Mouse (Mus musculus) lung, postnatal 0 days (tissue): Measurements from ENCODE around the gene Cenpx.

ENCODE experiments used
- CTCF ChIP-seq: IDR thresholded peaks from 2 replicates; pipeline ENCODE4 v1.5.1; 2016; ENCODE audit warnings: antibody characterized with exemption, mild to moderate bottlenecking
- EP300 ChIP-seq: IDR thresholded peaks from 2 replicates; pipeline ENCODE4 v1.6.1; 2016; ENCODE audit warnings: antibody characterized with exemption, mild to moderate bottlenecking, control low read depth

GRCm38 (mm10) chr11:120704486-120705325 lies 8.8 kb downstream of the Cenpx start:
- no peak for TF ChIP-seq CTCF
- no peak for TF ChIP-seq EP300
